Mouse (Mus musculus) forebrain, embryonic 15.5 days (tissue): ENCODE measurements at regions not wholly inside any gene's neighbourhood (a gene's known extent, or its start where the extent isn't known, plus 50 kb on each side); places are given as distances from the start of the nearest gene placed in this dataset.

Experiments used
- ATAC-seq: fragments of 200-750 bp; cut with Nextera tagmentation; replicated peaks from 2 replicates; pipeline ENCODE4 v1.8.0; 2017; ENCODE audit warnings: mild to moderate bottlenecking, moderate TSS enrichment, moderate library complexity
- H3K27ac ChIP-seq: fragments of 300-500 bp; sonication (generic); replicated peaks from 2 replicates; pipeline ENCODE4 v1.5.1; 2015; ENCODE audit warnings: mild to moderate bottlenecking, inconsistent platforms
- H3K27me3 ChIP-seq: fragments of 300-500 bp; sonication (generic); 2 replicates; pipeline ENCODE4 v1.6.1; 2015; ENCODE audit warnings: inconsistent platforms
- H3K36me3 ChIP-seq: fragments of 300-500 bp; sonication (generic); 2 replicates; pipeline ENCODE4 v1.6.1; 2015; ENCODE audit warnings: mild to moderate bottlenecking, inconsistent platforms
- H3K4me1 ChIP-seq: fragments of 300-500 bp; sonication (generic); 2 replicates; pipeline ENCODE4 v1.6.1; 2015; ENCODE audit warnings: inconsistent platforms
- H3K4me2 ChIP-seq: fragments of 300-500 bp; sonication (generic); replicated peaks from 2 replicates; pipeline ENCODE4 v1.6.1; 2015; ENCODE audit warnings: mild to moderate bottlenecking, inconsistent platforms
- H3K4me3 ChIP-seq: fragments of 300-500 bp; sonication (generic); 2 replicates; pipeline ENCODE4 v1.5.1; 2015; ENCODE audit warnings: mild to moderate bottlenecking, inconsistent platforms
- H3K9ac ChIP-seq: fragments of 300-500 bp; sonication (generic); replicated peaks from 2 replicates; pipeline ENCODE4 v1.6.1; 2015; ENCODE audit warnings: mild to moderate bottlenecking, inconsistent platforms
- H3K9me3 ChIP-seq: fragments of 300-500 bp; sonication (generic); 2 replicates; pipeline ENCODE4 v1.6.1; 2016; ENCODE audit warnings: inconsistent platforms
- WGBS: fragments of 180-500 bp; shearing (Covaris S2); methylation state at CpG from one replicate; pipeline ENCODE4 v1.1.7; 2015; ENCODE audit warnings: mixed read lengths; 5-methylcytosine and 5-hydroxymethylcytosine counted together

- Histone ChIP-seq H3K9me3 (no peaks in the 10 kb centered on the region), H3K4me3 (no peak overlapping the region), H3K36me3 (no peaks in the 10 kb centered on the region), H3K4me1 (no peaks in the 10 kb centered on the region), H3K9ac (no peak overlapping the region), H3K27me3 (no peaks in the 10 kb centered on the region), H3K27ac (no peak overlapping the region), H3K4me2 (no peak overlapping the region)
- whole genome bisulfite sequencing = 84% methylated on average over 1 of the region's 1 CpGs
- 0 out of 2 replicates have a peak, but pooled peaks have one; percentile 41 for ATAC-seq
These were observed 79.2 kb upstream of the Gemin8 start for GRCm38 (mm10) chrX:166091011-166091410.

GRCm38 (mm10) chrX:166107184-166107716 is 63.0 kb upstream of the Gemin8 start:
- Histone ChIP-seq H3K27ac (no peak overlapping the region), H3K4me1 (no peaks in the 10 kb centered on the region), H3K4me3 (no peak overlapping the region), H3K9ac (no peak overlapping the region), H3K4me2 (no peak overlapping the region), H3K9me3 (no peaks in the 10 kb centered on the region), H3K27me3 (no peaks in the 10 kb centered on the region), H3K36me3 (no peaks in the 10 kb centered on the region)
- 82% methylated on average over 2 of the region's 2 CpGs for WGBS
- ATAC-seq = no peak
